ENCODE assay signal across 8 mouse cellular contexts in genomic region chr15:98579795-98580464, GRCm38 (mm10). TPM values are rescaled to one million over a fixed set of nuclear protein-coding genes. Genes with fewer than 3 reads are reported as not detected.
DNase-seq lines count a peak whose midpoint lies in the region; ATAC-seq lines count a peak whose summit lies in the region.

No protein-coding gene starts in this region.

- H3K4me3 ChIP-seq in embryonic facial prominence, embryonic 10.5 days = no peak overlapping the region
- H3K4me3 ChIP-seq in kidney, embryonic 15.5 days (replicated peaks) = no peak overlapping the region
- no peak overlapping the region for H3K4me3 ChIP-seq in limb, embryonic 15.5 days
- H3K4me3 ChIP-seq in stomach, embryonic 16.5 days (replicated peaks; ENCODE audit: low read length) = no peak overlapping the region

- H3K4me2 ChIP-seq in kidney, embryonic 15.5 days = no peak overlapping the region
- H3K4me2 ChIP-seq in limb, embryonic 15.5 days = no peak overlapping the region
- no peak overlapping the region for H3K4me2 ChIP-seq in stomach, embryonic 16.5 days (ENCODE audit: low read depth, low read length)

- 0 out of 2 replicates have a peak overlapping the region, but pooled peaks have one; percentile 2 for H3K27ac ChIP-seq in embryonic facial prominence, embryonic 10.5 days (replicated peaks)
- no peak overlapping the region for H3K27ac ChIP-seq in kidney, embryonic 15.5 days
- no peak overlapping the region for H3K27ac ChIP-seq in limb, embryonic 15.5 days
- no peak overlapping the region for H3K27ac ChIP-seq in stomach, embryonic 16.5 days (ENCODE audit: low read length)

- no peaks in the 10 kb centered on the region for H3K36me3 ChIP-seq in embryonic facial prominence, embryonic 10.5 days (replicated peaks)
- no peaks in the 10 kb centered on the region for H3K36me3 ChIP-seq in kidney, embryonic 15.5 days
- H3K36me3 ChIP-seq in limb, embryonic 15.5 days = no peaks in the 10 kb centered on the region
- H3K36me3 ChIP-seq in stomach, embryonic 16.5 days (ENCODE audit: control insufficient read depth, insufficient read depth, low read length) = no peaks in the 10 kb centered on the region

- H3K9ac ChIP-seq in kidney, embryonic 15.5 days = no peak overlapping the region
- H3K9ac ChIP-seq in limb, embryonic 15.5 days = no peak overlapping the region
- H3K9ac ChIP-seq in stomach, embryonic 16.5 days (ENCODE audit: low read length) = no peak overlapping the region

- DNase-seq in B cell, adult 2 months = peak; percentile 69 to 72
- DNase-seq in adrenal gland, postnatal 10 days = peak; percentile 80
- DNase-seq in embryonic facial prominence, embryonic 10.5 days (ENCODE audit: low spot score) = peak; percentile 80
- DNase-seq in heart, adult 8-10 months (ENCODE audit: low spot score) = peak; percentile 83

- peaks cover 4% of the 10 kb centered on the region for H3K4me1 ChIP-seq in embryonic facial prominence, embryonic 10.5 days
- peaks cover 2% of the 10 kb centered on the region; the same call in 1 of the 2 replicates for H3K4me1 ChIP-seq in kidney, embryonic 15.5 days
- no peaks in the 10 kb centered on the region for H3K4me1 ChIP-seq in limb, embryonic 15.5 days
- no peaks in the 10 kb centered on the region for H3K4me1 ChIP-seq in stomach, embryonic 16.5 days (ENCODE audit: control insufficient read depth, insufficient read depth, low read length)

- peak; percentile 80 for ATAC-seq in kidney, embryonic 15.5 days (replicated peaks; ENCODE audit: low FRiP score)
- ATAC-seq in limb, embryonic 15.5 days (ENCODE audit: insufficient number of reproducible peaks, low FRiP score, low TSS enrichment, low read depth) = peak; percentile 40; the same call in 1 of the 2 replicates
- ATAC-seq in monocyte, adult 5-6 weeks (replicated peaks; ENCODE audit: insufficient number of reproducible peaks, low FRiP score, low TSS enrichment, poor library complexity, severe bottlenecking) = 0 out of 2 replicates have a peak, but pooled peaks have one; percentile 27
- peak; percentile 72 for ATAC-seq in stomach, embryonic 16.5 days (ENCODE audit: insufficient read depth, low FRiP score)

- WGBS in embryonic facial prominence, embryonic 10.5 days = 46% methylated on average over 5 of the region's 5 CpGs
- WGBS in kidney, embryonic 15.5 days = 41% methylated on average over 5 of the region's 5 CpGs
- WGBS in limb, embryonic 15.5 days = 38% methylated on average over 5 of the region's 5 CpGs
- WGBS in stomach, embryonic 16.5 days = 58% methylated on average over 5 of the region's 5 CpGs

- no peaks in the 10 kb centered on the region for H3K9me3 ChIP-seq in embryonic facial prominence, embryonic 10.5 days
- H3K9me3 ChIP-seq in kidney, embryonic 15.5 days (replicated peaks) = no peaks in the 10 kb centered on the region
- H3K9me3 ChIP-seq in limb, embryonic 15.5 days = no peaks in the 10 kb centered on the region
- H3K9me3 ChIP-seq in stomach, embryonic 16.5 days (replicated peaks; ENCODE audit: control insufficient read depth, low read length) = no peaks in the 10 kb centered on the region

- H3K27me3 ChIP-seq in embryonic facial prominence, embryonic 10.5 days (replicated peaks; ENCODE audit: low read depth, poor library complexity, severe bottlenecking) = no peaks in the 10 kb centered on the region
- no peaks in the 10 kb centered on the region for H3K27me3 ChIP-seq in kidney, embryonic 15.5 days
- no peaks in the 10 kb centered on the region for H3K27me3 ChIP-seq in limb, embryonic 15.5 days
- H3K27me3 ChIP-seq in stomach, embryonic 16.5 days (ENCODE audit: control insufficient read depth, insufficient read depth, low read length) = no peaks in the 10 kb centered on the region

RNA-seq across cellular contexts. Expression of gene 4930415O20Rik, which starts 9.1 kb away (rescaled TPM):
- 1 to 10 TPM in 1 of 2 experiments, under 1 TPM in 1; 0.58 to 1.2 TPM for total RNA-seq in adrenal gland, postnatal 10 days (2021)
- polyA plus RNA-seq in embryonic facial prominence, embryonic 10.5 days (2016; fragmentation: Nextera tagmentation; extraction: Ambion mirVana) = 0.39 TPM in 1 of 2 replicates, not detected in the other
- 1 to 10 TPM; 1.6 to 4.2 (median 2.3) TPM for total RNA-seq in heart, adult 8-10 months (2022)
- 0.76 TPM in 1 of 2 replicates, not detected in the other for polyA plus RNA-seq in kidney, embryonic 15.5 days (2015; fragmentation: Nextera tagmentation; extraction: Ambion mirVana)
- polyA plus RNA-seq in limb, embryonic 15.5 days (2015; fragmentation: Nextera tagmentation; extraction: Ambion mirVana) = not detected in 2 replicates
- not detected in 3 replicates for total RNA-seq in monocyte, adult 5-6 weeks (2017)
- 0.44 and 0.45 TPM in 2 replicates for polyA plus RNA-seq in stomach, embryonic 16.5 days (2015; fragmentation: Nextera tagmentation; extraction: Ambion mirVana)

RNA-seq across cellular contexts. Expression of gene Ccnt1, which starts 9.2 kb away (rescaled TPM):
- 10 to 100 TPM; 41.5 to 50.0 TPM for total RNA-seq in adrenal gland, postnatal 10 days (2021)
- polyA plus RNA-seq in embryonic facial prominence, embryonic 10.5 days (2016; fragmentation: Nextera tagmentation; extraction: Ambion mirVana) = 64.5 and 64.6 TPM in 2 replicates
- 10 to 100 TPM; 26.7 to 34.8 (median 30.0) TPM for total RNA-seq in heart, adult 8-10 months (2022)
- polyA plus RNA-seq in kidney, embryonic 15.5 days (2015; fragmentation: Nextera tagmentation; extraction: Ambion mirVana) = 61.0 and 66.4 TPM in 2 replicates
- polyA plus RNA-seq in limb, embryonic 15.5 days (2015; fragmentation: Nextera tagmentation; extraction: Ambion mirVana) = 50.8 and 55.2 TPM in 2 replicates
- total RNA-seq in monocyte, adult 5-6 weeks (2017) = 112 to 132 TPM (median 124 TPM) in 3 replicates
- 44.9 and 52.4 TPM in 2 replicates for polyA plus RNA-seq in stomach, embryonic 16.5 days (2015; fragmentation: Nextera tagmentation; extraction: Ambion mirVana)

RNA-seq across cellular contexts. Expression of gene Adcy6, which starts 29.9 kb away (rescaled TPM):
- 100 to 1,000 TPM in 1 of 2 experiments, 10 to 100 TPM in 1; 83.5 to 101 TPM for total RNA-seq in adrenal gland, postnatal 10 days (2021)
- 11.6 and 14.0 TPM in 2 replicates for polyA plus RNA-seq in embryonic facial prominence, embryonic 10.5 days (2016; fragmentation: Nextera tagmentation; extraction: Ambion mirVana)
- 100 to 1,000 TPM; 136 to 213 (median 183) TPM for total RNA-seq in heart, adult 8-10 months (2022)
- 23.6 and 25.4 TPM in 2 replicates for polyA plus RNA-seq in kidney, embryonic 15.5 days (2015; fragmentation: Nextera tagmentation; extraction: Ambion mirVana)
- 15.1 and 15.8 TPM in 2 replicates for polyA plus RNA-seq in limb, embryonic 15.5 days (2015; fragmentation: Nextera tagmentation; extraction: Ambion mirVana)
- 0.96 to 3.7 TPM in 2 of 3 replicates, not detected in the other for total RNA-seq in monocyte, adult 5-6 weeks (2017)
- 15.2 and 17.8 TPM in 2 replicates for polyA plus RNA-seq in stomach, embryonic 16.5 days (2015; fragmentation: Nextera tagmentation; extraction: Ambion mirVana)

RNA-seq across cellular contexts. Expression of gene Kansl2, which starts 45.9 kb away (rescaled TPM):
- 10 to 100 TPM; 64.8 to 77.9 TPM for total RNA-seq in adrenal gland, postnatal 10 days (2021)
- 151 and 152 TPM in 2 replicates for polyA plus RNA-seq in embryonic facial prominence, embryonic 10.5 days (2016; fragmentation: Nextera tagmentation; extraction: Ambion mirVana)
- 10 to 100 TPM; 77.7 to 87.7 (median 81.1) TPM for total RNA-seq in heart, adult 8-10 months (2022)
- 115 and 121 TPM in 2 replicates for polyA plus RNA-seq in kidney, embryonic 15.5 days (2015; fragmentation: Nextera tagmentation; extraction: Ambion mirVana)
- 90.5 and 101 TPM in 2 replicates for polyA plus RNA-seq in limb, embryonic 15.5 days (2015; fragmentation: Nextera tagmentation; extraction: Ambion mirVana)
- total RNA-seq in monocyte, adult 5-6 weeks (2017) = 35.4 to 46.2 TPM (median 40.6 TPM) in 3 replicates
- polyA plus RNA-seq in stomach, embryonic 16.5 days (2015; fragmentation: Nextera tagmentation; extraction: Ambion mirVana) = 65.1 and 66.9 TPM in 2 replicates

RNA-seq across cellular contexts. Expression of gene Cacnb3, which starts 50.7 kb away (rescaled TPM):
- 10 to 100 TPM; 12.6 to 18.8 TPM for total RNA-seq in adrenal gland, postnatal 10 days (2021)
- 32.3 and 37.0 TPM in 2 replicates for polyA plus RNA-seq in embryonic facial prominence, embryonic 10.5 days (2016; fragmentation: Nextera tagmentation; extraction: Ambion mirVana)
- total RNA-seq in heart, adult 8-10 months (2022) = 1 to 10 TPM; 2.0 to 2.8 (median 2.6) TPM
- 29.8 and 36.6 TPM in 2 replicates for polyA plus RNA-seq in kidney, embryonic 15.5 days (2015; fragmentation: Nextera tagmentation; extraction: Ambion mirVana)
- polyA plus RNA-seq in limb, embryonic 15.5 days (2015; fragmentation: Nextera tagmentation; extraction: Ambion mirVana) = 41.4 and 46.6 TPM in 2 replicates
- total RNA-seq in monocyte, adult 5-6 weeks (2017) = 0.68 to 1.3 TPM in 2 of 3 replicates, not detected in the other
- 27.3 and 28.2 TPM in 2 replicates for polyA plus RNA-seq in stomach, embryonic 16.5 days (2015; fragmentation: Nextera tagmentation; extraction: Ambion mirVana)

Comparison
In these comparisons a context has a peak if more than half of its experiments do, and no peak if none do; other contexts are left out.
1. ATAC-seq: peak in every context shown above with its lines; median percentile 80 in kidney, embryonic 15.5 days; 72 in stomach, embryonic 16.5 days; 40 in limb, embryonic 15.5 days; 27 in monocyte, adult 5-6 weeks.